Mouse (Mus musculus) adrenal gland, adult 8-10 months (tissue): ENCODE results near the gene Ucp3. TPM values are rescaled to one million over a fixed set of nuclear protein-coding genes. Genes with fewer than 3 reads are reported as not detected.
A peak's percentile ranks its signal among the peaks of the same experiment; 100 is the strongest.
"Not testable (repeated sequence)": the region's sequence is repeated elsewhere in the genome, so short reads cannot be mapped to it uniquely, and the experiment has no call there.

Experiments used
- DNase-seq: peaks from one replicate; pipeline ENCODE4 v3.0.0; 2022
- total RNA-seq, 4 experiments: library from RNA; stranded (reverse); gene quantifications; 2 replicates each; pipeline ENCODE4 v1.2.4; 2022

The Ucp3 gene
- total RNA-seq, 4 experiments from 2014 or later, result 6.3 to 17.8 (median 14.7) TPM

- DNase-seq, result no peak
Observed at GRCm38 (mm10) chr7:100473846-100474454, 1.2 kb downstream of the Ucp3 start.

DNA sequence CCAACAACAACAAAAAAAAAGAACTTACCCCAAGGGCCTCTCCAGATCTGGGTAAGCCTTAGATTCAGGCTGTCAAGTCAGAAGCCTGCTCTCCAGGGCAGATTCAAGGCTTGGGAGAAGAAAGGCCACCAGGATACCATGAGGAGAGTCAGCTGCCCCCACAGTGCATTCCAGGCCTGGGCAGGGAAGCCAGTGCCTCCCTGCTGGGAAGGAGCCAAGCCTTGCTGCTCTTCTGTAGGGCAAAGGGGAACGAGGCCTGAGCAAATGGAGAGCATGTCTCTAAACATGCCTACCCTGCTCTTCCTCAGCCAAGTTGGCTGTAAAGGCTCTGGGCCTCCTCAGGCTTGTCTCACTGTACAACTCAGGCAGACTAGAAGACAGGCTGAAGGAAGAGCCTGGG is 1.9 kb downstream of the Ucp3 start:
- no peak for DNase-seq

GRCm38 (mm10) chr7:100479100-100479822 is 6.5 kb downstream of the Ucp3 start:
- DNase-seq, result no peak

DNA sequence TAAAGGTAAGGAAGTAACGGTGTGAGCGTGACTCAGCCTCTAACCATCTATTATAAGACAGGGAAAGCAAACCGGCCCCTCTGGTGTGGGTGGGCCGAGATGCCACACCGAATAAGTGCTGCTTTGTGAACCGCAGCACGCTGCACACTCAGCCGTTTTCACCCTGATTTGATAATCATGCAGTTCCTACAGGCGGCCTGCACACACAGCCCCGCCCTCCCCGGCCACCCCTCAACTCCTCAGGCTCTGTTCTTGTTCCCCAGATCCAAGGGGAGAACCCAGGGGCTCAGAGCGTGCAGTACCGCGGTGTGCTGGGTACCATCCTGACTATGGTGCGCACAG is 7.0 kb downstream of the Ucp3 start:
- no peak for DNase-seq

DNA sequence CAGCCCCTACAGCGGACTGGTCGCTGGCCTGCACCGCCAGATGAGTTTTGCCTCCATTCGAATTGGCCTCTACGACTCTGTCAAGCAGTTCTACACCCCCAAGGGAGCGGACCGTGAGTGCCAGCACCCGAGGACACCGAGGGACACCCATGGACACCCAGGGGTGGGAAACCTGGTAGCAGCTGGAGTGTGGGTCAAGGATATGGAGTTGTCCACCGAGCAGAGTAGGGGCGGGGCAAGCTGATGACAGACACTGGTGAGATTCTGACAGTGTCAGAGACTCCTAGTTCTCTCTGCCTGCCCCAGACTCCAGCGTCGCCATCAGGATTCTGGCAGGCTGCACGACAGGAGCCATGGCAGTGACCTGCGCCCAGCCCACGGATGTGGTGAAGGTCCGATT is 7.4 kb downstream of the Ucp3 start:
- DNase-seq, result no peak

- not testable (repeated sequence) for DNase-seq
Observed at GRCm38 (mm10) chr7:100482046-100482445, 9.3 kb downstream of the Ucp3 start.

GRCm38 (mm10) chr7:100484493-100484892 is 11.7 kb downstream of the Ucp3 start:
- DNase-seq, result no peak

DNA sequence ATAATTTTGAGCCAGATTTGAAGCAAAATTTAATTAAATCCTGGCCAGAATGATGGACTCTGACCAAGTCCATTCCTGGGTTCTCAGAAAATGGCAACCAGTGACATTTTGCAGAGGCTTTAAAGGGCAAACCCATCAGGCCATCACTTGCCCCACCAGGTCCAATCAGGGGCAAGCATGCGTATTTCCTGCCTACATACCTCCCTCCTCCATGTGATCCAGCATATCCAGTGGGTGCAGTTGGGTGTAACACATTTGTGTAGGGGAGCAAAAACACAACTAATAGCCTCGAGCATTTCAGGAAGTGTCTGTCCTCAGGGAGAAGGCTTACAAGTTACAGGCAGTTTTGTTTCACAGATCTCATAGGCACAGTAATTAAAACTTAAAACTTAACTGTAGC is 14.5 kb downstream of the Ucp3 start:
- no peak for DNase-seq

DNA sequence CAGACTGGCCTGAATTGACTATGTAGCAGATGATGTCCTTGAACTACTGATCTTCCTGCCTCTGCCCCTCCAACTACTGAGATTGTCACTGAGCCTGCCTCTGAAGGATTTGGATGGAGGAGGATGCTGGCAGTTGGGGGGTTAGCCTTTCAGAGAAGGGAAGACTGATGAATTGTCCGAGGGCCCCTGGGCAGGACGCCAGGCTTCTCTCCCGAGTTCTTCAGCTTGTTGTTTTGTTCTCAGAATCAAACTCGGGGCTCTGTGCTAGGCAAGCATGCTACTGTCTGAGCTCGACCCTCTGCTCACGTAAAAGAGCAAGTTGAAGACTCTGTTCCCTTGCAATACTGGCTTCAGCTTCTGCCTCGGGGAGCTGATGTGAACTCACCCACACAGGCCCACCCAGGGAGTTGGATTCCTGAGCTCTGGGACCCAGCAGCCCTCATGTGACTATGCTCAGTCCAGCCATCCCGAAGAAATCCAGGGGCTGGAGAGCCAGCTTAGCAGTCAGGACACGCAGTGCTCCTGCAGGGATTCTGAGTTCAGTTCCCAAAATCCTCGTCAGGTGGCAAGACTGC is 15.8 kb downstream of the Ucp3 start:
- DNase-seq, result no peak

DNA sequence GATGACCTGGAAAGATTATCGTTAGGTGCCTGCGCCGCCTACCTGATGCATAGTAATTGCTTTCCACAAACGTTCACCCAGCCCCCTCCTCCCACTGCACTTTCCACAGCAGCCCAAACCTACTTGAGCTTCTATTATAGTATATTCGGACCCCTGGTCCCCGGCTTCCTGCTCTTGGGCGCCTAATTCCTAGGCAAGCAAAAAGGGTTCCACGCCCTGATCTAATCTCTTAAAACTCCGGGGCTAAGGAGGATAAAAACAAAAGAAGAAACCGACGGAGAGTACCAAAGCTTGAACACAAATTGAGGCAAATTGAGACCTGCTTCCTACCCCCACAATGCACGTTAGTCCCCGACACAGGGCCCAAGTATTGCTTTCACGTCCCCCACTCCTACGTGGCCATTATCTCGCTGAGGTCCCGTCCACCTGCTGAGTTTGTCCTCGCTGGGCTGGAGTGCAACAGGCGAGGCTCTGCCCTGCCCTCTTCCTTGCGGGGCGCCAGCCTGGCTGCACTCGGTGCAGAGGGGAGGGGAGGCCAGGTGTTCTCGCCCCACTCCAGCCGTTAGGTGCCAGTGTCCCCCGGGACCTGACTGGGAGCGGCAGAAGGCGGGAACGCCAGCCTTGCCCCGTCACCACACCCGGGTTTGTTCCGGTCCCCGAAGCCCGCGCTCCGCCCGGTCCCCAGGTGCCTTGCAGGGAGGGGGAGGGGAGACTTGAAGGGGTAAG is 19.8 kb downstream of the Ucp3 start:
- no peak for DNase-seq

- peak; percentile 80 for DNase-seq
Observed at GRCm38 (mm10) chr7:100493117-100493483, 20.3 kb downstream of the Ucp3 start, which contains the start of gene Ucp2. TSS of gene Ucp2 (plus strand) at chr7:100493337.

DNA sequence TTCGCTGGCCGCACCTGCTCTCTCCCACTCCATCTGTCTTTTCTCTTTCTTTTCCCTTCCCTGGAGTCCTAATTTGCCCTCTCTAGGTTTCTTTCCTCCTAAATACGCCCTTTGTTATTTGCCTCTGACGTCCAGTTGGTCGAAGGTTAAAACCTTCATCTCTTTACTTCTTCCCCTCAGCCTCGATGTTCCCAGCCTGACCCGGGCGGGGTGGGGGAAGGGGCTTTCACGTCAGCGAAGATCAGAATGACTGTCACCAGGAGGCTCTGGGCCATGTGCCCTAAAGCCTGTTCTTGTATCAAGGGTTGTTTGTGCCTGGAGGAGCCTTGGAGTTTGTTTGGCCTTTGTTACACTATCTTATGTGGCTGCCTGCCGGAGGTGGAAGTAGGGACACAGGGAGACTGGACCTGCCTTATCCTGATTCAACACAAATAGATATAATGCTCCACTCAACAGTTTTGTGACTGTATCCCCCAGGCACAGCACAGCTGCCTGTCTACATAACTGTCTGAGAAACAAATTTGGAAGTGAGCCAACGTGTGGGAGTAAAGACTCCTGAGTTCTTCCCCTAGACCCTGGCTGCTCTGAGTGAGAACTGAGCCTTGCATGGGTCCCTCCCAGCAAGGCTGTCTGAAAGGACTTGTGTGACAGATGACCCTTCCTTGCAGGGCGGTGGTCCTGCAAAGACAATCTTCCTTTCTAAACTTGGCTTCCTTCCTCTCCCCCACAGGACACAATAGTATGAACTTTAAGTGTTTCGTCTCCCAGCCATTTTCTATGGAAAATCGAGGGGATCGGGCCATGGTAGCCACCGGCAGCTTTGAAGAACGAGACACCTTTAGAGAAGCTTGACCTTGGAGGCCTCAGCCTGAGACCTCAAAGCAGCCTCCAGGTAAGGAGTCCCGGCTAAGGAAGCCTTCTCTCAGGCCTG is 21.0 kb downstream of the Ucp3 start:
- no peak for DNase-seq

DNA sequence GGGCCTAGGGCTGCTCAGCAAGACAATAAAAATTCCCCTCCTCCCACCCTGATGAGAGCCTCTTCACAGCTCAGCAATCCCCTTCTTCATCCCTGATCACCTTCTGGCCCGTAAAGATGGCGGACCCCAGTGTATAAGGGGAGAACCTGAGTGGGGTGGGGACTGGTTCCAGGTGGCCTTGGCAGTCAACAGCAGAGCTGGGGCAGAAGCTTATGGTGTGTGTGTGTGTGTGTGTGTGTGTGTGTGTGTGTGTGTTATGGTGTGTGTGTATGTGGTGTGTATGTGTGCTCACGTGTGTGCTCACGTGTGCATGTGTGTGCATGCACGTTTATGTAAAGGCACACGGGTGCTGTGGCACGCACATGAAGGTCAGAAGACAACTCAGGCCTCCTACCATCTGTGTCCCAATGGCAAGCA is 21.6 kb downstream of the Ucp3 start:
- DNase-seq, result no peak

- DNase-seq, result no peak
Observed at GRCm38 (mm10) chr7:100495042-100495441, 22.3 kb downstream of the Ucp3 start.

GRCm38 (mm10) chr7:100495581-100496251 is 22.9 kb downstream of the Ucp3 start:
- DNase-seq, result peak; percentile 78

DNA sequence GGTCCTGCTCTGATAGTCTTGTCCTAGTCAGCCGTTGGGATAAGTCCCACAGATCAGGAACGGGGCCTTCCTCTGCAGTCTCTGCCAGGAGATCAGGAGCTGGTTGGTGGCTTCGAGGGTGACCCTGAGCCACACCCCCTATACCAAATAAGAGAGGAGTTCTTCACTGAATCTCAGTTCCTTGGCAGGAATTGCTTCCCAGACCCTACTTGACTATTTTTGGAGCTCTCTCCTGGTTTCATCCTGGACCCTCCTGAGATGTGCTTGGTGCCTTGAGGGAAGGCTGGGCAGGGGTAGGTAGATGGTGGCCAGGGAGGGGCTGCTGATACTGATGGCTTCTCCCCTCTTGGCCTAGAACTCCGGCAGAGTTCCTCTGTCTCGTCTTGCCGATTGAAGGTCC is 23.6 kb downstream of the Ucp3 start:
- no peak for DNase-seq

DNA sequence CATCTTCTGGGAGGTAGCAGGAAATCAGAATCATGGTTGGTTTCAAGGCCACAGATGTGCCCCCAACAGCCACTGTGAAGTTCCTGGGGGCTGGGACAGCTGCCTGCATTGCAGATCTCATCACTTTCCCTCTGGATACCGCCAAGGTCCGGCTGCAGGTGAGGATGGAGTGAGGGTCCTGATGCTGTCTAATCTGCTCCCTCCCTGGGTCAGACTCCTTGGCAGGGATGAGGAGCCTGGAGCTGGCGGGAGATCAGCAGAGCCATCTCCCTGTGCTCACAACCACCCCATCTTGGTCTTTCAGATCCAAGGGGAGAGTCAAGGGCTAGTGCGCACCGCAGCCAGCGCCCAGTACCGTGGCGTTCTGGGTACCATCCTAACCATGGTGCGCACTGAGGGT is 24.0 kb downstream of the Ucp3 start:
- DNase-seq, result no peak

DNA sequence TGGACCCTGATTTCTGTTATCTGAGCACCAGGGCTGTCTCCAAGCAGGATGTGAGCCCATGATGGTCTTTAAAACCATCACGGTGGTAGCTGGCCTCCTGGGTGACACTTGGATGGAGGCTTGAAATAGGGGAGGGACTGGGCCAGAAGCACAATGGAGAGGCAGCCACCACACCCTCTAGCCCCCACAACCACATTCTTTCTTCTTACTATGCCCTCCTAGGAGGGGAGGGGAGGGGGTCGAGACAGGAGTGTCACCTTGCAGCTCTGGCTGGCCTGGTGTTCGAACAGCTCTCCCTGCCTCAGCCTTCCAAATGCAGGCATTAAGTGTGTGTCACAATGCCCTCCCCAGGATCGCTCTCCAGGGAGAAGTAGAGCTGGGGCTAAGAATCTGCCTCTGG is 24.6 kb downstream of the Ucp3 start:
- no peak for DNase-seq

- no peak for DNase-seq
Observed at GRCm38 (mm10) chr7:100497982-100498381, 25.2 kb downstream of the Ucp3 start.

GRCm38 (mm10) chr7:100499465-100499864 is 26.7 kb downstream of the Ucp3 start:
- no peak for DNase-seq

DNA sequence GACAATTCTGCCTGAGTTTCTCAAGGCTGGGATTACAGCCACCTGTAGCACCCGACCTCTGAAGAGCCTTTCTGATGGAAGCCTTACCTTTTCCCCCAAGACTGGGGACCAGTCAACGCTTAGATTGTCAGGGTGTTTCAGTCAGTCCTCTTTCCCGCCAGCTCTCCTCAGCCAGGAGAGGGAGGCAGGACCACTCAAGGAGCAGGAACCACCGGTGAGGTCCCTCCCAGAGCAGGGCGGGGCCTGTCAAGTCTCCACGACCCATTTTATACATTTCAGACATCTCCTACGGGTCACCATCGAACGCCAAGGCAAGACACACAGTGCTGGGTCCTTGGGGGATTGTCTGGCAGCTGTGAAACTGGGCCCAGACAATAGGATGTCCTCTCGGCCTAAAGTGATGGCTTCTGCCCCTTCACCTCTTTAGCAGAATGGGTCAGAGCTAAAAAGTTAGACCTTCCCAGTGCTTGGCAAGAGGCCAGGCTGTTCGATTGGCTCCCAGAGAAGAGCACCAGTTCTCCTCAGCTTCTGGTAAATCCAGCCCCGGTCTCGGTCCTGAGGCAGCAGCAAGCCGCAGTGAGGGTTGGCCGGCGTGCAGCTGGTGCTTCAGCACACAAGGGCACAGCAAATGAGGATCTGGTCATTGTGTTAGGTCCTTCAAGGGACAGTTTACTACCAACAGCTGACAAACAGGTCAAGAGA is 27.6 kb downstream of the Ucp3 start:
- DNase-seq, result no peak
